Mouse (Mus musculus) cortical plate, adult 2 months (tissue): Measurements from ENCODE around the gene Olfr829. TPM values are rescaled to one million over a fixed set of nuclear protein-coding genes. Genes with fewer than 3 reads are reported as not detected.
"Not testable (repeated sequence)": the region's sequence is repeated elsewhere in the genome, so short reads cannot be mapped to it uniquely, and the experiment has no call there.

Experiments used
- H3K27ac ChIP-seq: fragments of 200-500 bp; 2 replicates; pipeline ENCODE4 v1.5.1; 2012; ENCODE audit warnings: low read length, control low read depth, inconsistent platforms; ENCODE audit not compliant: insufficient read depth
- H3K4me1 ChIP-seq: fragments of 200-500 bp; 2 replicates; pipeline ENCODE4 v1.6.1; 2011; ENCODE audit warnings: low read length; ENCODE audit not compliant: control insufficient read depth, insufficient read depth
- H3K4me3 ChIP-seq: fragments of 200-500 bp; 2 replicates; pipeline ENCODE4 v1.5.1; 2011; ENCODE audit warnings: mild to moderate bottlenecking, low read length, control low read depth; ENCODE audit not compliant: insufficient read depth
- CTCF ChIP-seq: fragments of 200-500 bp; IDR thresholded peaks from 2 replicates; pipeline ENCODE4 v1.5.1; 2011; ENCODE audit warnings: mild to moderate bottlenecking, control low read depth, low read length; ENCODE audit not compliant: insufficient read depth; ENCODE audit errors: extremely low read depth
- POLR2A ChIP-seq: fragments of 200-500 bp; IDR thresholded peaks from 2 replicates; pipeline ENCODE4 v1.6.1; 2011; ENCODE audit warnings: mild to moderate bottlenecking, low read length, control low read depth; ENCODE audit not compliant: insufficient read depth; ENCODE audit errors: extremely low read depth
- polyA plus RNA-seq: library from polyadenylated mRNA; depleted of rRNA; stranded (reverse); fragments of >200 nt; gene quantifications from 2 replicates; pipeline ENCODE4 v1.2.3, GENCODE M21; 2012; rRNA removed

Gene Olfr829
- polyA plus RNA-seq: not detected in 2 replicates

DNA sequence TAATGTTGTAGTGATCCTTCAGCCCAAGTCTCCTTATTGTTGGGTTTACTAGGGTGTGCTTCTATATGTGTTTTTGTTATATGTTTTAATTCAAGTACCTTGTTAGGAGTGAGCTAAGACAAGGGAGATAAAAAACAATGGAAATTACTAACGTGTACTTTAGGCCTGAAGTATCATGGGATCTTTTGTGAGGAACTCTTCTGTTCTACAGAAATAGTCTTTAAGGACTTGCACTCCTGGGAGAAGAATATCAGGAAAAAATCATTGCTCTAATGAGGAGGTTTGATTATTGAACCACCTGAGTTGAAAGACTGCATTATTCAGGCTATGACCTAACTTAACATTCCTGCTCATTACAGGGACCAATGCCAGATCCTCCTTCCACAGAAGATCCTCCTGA is at the start of gene Olfr829:
Olfr829 (plus strand) TSS at position 301 of the 400 bp plus-strand sequence.
- no peak for TF ChIP-seq POLR2A
- no peak within 1 kb of the TSS for H3K4me3 ChIP-seq
- H3K4me1 ChIP-seq: no peaks in the 10 kb centered on the region
- H3K27ac ChIP-seq: no peak within 1 kb of the TSS

DNA sequence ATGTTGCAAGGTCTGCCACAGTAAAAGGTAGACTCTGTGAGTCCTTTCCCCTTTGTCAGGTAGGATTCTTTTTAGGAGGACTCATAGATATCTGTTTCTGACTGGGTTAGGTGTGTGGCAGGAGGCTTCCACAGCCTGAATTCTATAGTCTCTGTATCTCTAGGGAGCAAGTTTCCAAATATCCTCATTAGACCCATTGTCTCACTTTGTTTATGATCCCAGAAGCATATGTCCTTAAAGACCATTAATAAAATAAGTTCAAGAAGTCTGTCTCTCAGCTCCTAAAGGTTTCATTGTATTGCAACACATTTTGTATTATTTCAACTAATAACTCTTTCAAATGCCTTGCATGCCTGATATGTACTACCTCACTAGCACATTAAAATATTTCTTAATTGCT is 35.3 kb upstream of the Olfr829 start, which contains the start of gene Olfr828:
Olfr828 (minus strand) TSS at position 101 of the 400 bp plus-strand sequence.
- Histone ChIP-seq H3K4me1 (no peaks in the 10 kb centered on the region), H3K4me3 (no peak within 1 kb of the TSS), H3K27ac (no peak within 1 kb of the TSS)
- TF ChIP-seq CTCF: no peak
- no peak for TF ChIP-seq POLR2A

GRCm38 (mm10) chr9:18874393-18874792 is 19.7 kb downstream of the Olfr829 start, which contains the start of gene Olfr830:
Gene Olfr830 (plus strand): TSS chr9:18874693.
- Histone ChIP-seq H3K4me3 (no peak within 1 kb of the TSS), H3K27ac (no peak within 1 kb of the TSS), H3K4me1 (no peaks in the 10 kb centered on the region)
- TF ChIP-seq CTCF (no peak), POLR2A (no peak)

GRCm38 (mm10) chr9:18907699-18908098 is 53.0 kb downstream of the Olfr829 start:
- H3K4me3 ChIP-seq, H3K27ac ChIP-seq, H3K4me1 ChIP-seq: not testable (repeated sequence)

Other genes with a start within 250 kb of the Olfr829 start
- gene Muc16, start 180.4 kb upstream of the Olfr829 start, polyA plus RNA-seq: not detected in 2 replicates
- gene Olfr24, start 90.9 kb upstream of the Olfr829 start, polyA plus RNA-seq: not detected in 2 replicates
- gene Olfr828, start 35.4 kb upstream of the Olfr829 start, polyA plus RNA-seq: not detected in 2 replicates
- not detected in 2 replicates for gene Olfr830, start 19.8 kb downstream of the Olfr829 start, polyA plus RNA-seq
- gene Olfr832, start 82.2 kb downstream of the Olfr829 start, polyA plus RNA-seq: not detected in 2 replicates
- gene Olfr834, start 133.1 kb downstream of the Olfr829 start, polyA plus RNA-seq: not detected in 2 replicates
- not detected in 2 replicates for gene Olfr835, start 177.8 kb downstream of the Olfr829 start, polyA plus RNA-seq